Mouse (Mus musculus): ENCODE data around the gene Camk1d.

GRCm38 (mm10) chr2:5602044-5602443 is 112.3 kb downstream of the Camk1d start:
- no peak for TF ChIP-seq ZC3H11A (IDR thresholded peaks at IDR 0.05; ENCODE audit: borderline replicate concordance, low read depth, low read length)
- no peak for TF ChIP-seq HCFC1 (IDR thresholded peaks at IDR 0.05; ENCODE audit: borderline replicate concordance, insufficient read depth, low read length)
- TF ChIP-seq CHD2 (IDR thresholded peaks at IDR 0.05; ENCODE audit: low read depth, low read length), result no peak
- TF ChIP-seq MAFK (IDR thresholded peaks at IDR 0.05; ENCODE audit: insufficient read depth, low read depth, low read length), result no peak
